Mouse (Mus musculus) limb, embryonic 14.5 days (tissue): ENCODE data around the gene Agr2. TPM values are rescaled to one million over a fixed set of nuclear protein-coding genes. Genes with fewer than 3 reads are reported as not detected.

Source experiments
- ATAC-seq: fragments of 200-750 bp; cut with Nextera tagmentation; 2 replicates; pipeline ENCODE4 v1.8.0; 2017; ENCODE audit warnings: low read depth, moderate number of reproducible peaks, moderate TSS enrichment; ENCODE audit not compliant: low FRiP score
- DNase-seq: peaks from one replicate; pipeline ENCODE4 v3.0.0-alpha.2; 2015; ENCODE audit warnings: low spot score
- H3K27ac ChIP-seq: fragments of 300-500 bp; sonication (generic); replicated peaks from 2 replicates; pipeline ENCODE4 v1.5.1; 2014; ENCODE audit warnings: low read depth, mild to moderate bottlenecking, low read length, moderate library complexity, mixed read lengths
- H3K27me3 ChIP-seq: fragments of 300-500 bp; sonication (generic); 2 replicates; pipeline ENCODE4 v1.6.1; 2014; ENCODE audit warnings: low read length, mixed read lengths; ENCODE audit not compliant: control insufficient read depth, insufficient read depth
- H3K36me3 ChIP-seq: fragments of 300-500 bp; sonication (generic); 2 replicates; pipeline ENCODE4 v1.6.1; 2014; ENCODE audit warnings: mild to moderate bottlenecking, low read length, moderate library complexity, mixed read lengths; ENCODE audit not compliant: control insufficient read depth, insufficient read depth
- H3K4me1 ChIP-seq: fragments of 300-500 bp; sonication (generic); 2 replicates; pipeline ENCODE4 v1.6.1; 2014; ENCODE audit warnings: antibody characterized with exemption, low read length, mixed read lengths; ENCODE audit not compliant: control insufficient read depth, insufficient read depth
- H3K4me2 ChIP-seq: fragments of 300-500 bp; sonication (generic); replicated peaks from 2 replicates; pipeline ENCODE4 v1.6.1; 2014; ENCODE audit warnings: low read depth, mild to moderate bottlenecking, low read length, moderate library complexity; ENCODE audit not compliant: severe bottlenecking
- H3K4me3 ChIP-seq: fragments of 300-500 bp; sonication (generic); replicated peaks from 2 replicates; pipeline ENCODE4 v1.5.1; 2014; ENCODE audit warnings: low read length
- H3K9ac ChIP-seq: fragments of 300-500 bp; sonication (generic); 2 replicates; pipeline ENCODE4 v1.6.1; 2014; ENCODE audit warnings: mild to moderate bottlenecking, low read depth, low read length, moderate library complexity; ENCODE audit not compliant: severe bottlenecking
- H3K9me3 ChIP-seq: fragments of 300-500 bp; sonication (generic); 2 replicates; pipeline ENCODE4 v1.6.1; 2016; ENCODE audit warnings: low read length; ENCODE audit not compliant: control insufficient read depth
- POLR2A ChIP-seq: fragments of 200-500 bp; IDR thresholded peaks from 2 replicates; pipeline ENCODE4 v1.8.0; 2012; ENCODE audit warnings: inconsistent platforms, mild to moderate bottlenecking, moderate library complexity, borderline replicate concordance; ENCODE audit not compliant: insufficient read depth, insufficient read length; ENCODE audit errors: extremely low read depth
- WGBS: fragments of 180-500 bp; shearing (Covaris S2); extraction: QIAGEN DNeasy Blood & Tissue Kit; methylation state at CpG from one replicate; pipeline ENCODE4 v1.1.7; 2014; 5-methylcytosine and 5-hydroxymethylcytosine counted together
- polyA plus RNA-seq, 2 experiments: library from polyadenylated mRNA; depleted of rRNA in 1 of 2; stranded (reverse) in 1 of 2; unstranded in 1 of 2; fragments of >200 nt; fragmentation: Nextera tagmentation in 1 of 2; extraction: Ambion mirVana in 1 of 2; gene quantifications; 2 replicates each; pipeline versions ENCODE4 v1.2.1 to v1.2.3; 2012 to 2014

Agr2 gene
- polyA plus RNA-seq, 2 experiments = 0.33 to 0.38 TPM

DNA sequence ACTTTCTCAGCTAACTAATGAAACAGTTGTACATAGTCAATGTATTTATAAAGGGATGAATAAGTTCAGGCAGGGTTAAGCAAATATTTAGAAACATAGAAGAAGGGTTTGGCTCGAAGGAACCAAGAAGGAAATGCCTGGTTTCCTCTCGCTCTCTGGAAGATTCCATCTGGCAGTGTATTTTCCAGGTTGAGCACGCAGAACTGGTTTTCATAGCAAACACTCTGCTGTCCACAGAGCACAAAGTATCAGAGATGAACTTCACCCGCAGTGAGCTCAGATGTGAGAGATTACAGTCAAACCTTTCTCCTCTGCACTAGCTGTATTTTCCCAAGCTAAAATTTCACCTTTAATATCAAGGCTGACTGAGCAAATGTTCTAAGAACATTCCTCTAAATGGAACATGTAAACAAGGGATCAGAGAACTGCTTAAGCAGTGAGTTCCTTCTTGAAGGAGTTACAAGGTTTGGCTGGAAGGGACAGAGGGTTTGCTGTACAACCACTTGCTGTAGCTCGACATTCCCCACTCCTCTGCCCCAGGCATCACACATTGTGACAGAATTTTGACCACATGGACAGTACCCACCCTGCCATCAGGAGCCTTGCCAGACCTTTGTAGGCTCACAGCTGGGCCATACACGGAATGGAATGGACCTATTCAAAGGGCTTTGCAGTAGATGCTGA is 15.8 kb downstream of the Agr2 start:
- Histone ChIP-seq H3K9me3 (no peaks in the 10 kb centered on the region), H3K4me2 (no peak overlapping the region), H3K4me3 (no peak overlapping the region), H3K36me3 (no peaks in the 10 kb centered on the region), H3K27ac (no peak overlapping the region), H3K27me3 (no peaks in the 10 kb centered on the region), H3K4me1 (no peaks in the 10 kb centered on the region), H3K9ac (no peak overlapping the region)
- ATAC-seq = no peak
- TF ChIP-seq POLR2A = no peak
- 63% methylated on average over 6 of the region's 6 CpGs for WGBS
- DNase-seq = no peak

GRCm38 (mm10) chr12:36013216-36013910 is 20.7 kb downstream of the Agr2 start:
- Histone ChIP-seq H3K9ac (no peak overlapping the region), H3K4me1 (no peaks in the 10 kb centered on the region), H3K27ac (no peak overlapping the region), H3K9me3 (no peaks in the 10 kb centered on the region), H3K4me3 (no peak overlapping the region), H3K36me3 (0 out of 2 replicates have a peak, but pooled peaks cover 3% of the 10 kb centered on the region), H3K4me2 (no peak overlapping the region), H3K27me3 (no peaks in the 10 kb centered on the region)
- 58% methylated on average over 7 of the region's 7 CpGs for WGBS
- TF ChIP-seq POLR2A = no peak
- ATAC-seq (no peak), DNase-seq (no peak)

DNA sequence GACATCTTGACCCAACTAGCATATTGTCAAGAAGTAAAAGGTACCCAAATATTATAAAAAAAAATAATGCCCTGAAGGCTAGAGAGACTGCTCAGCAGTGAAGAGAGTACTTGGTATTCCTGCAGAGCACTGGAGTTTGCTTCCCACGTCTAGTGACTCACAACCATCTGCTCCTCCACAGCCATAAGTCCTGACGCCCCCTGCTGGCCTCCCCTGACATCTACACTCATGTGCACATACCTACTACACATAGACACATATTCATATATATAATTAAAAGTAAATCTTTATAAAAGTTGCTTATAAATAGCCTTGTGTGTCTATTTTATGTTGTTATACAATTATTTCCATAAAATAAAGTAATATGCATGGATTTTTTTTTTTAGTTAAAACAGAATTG is 25.1 kb downstream of the Agr2 start:
- WGBS = 86% methylated on average over 2 of the region's 2 CpGs
- H3K4me1 ChIP-seq = no peaks in the 10 kb centered on the region
- H3K4me3 ChIP-seq = no peak overlapping the region
- no peak overlapping the region for H3K4me2 ChIP-seq
- no peak for TF ChIP-seq POLR2A
- 0 out of 2 replicates have a peak, but pooled peaks cover 3% of the 10 kb centered on the region for H3K36me3 ChIP-seq
- H3K27me3 ChIP-seq = no peaks in the 10 kb centered on the region
- DNase-seq (no peak), ATAC-seq (no peak)
- no peak overlapping the region for H3K9ac ChIP-seq
- no peak overlapping the region for H3K27ac ChIP-seq
- H3K9me3 ChIP-seq = no peaks in the 10 kb centered on the region

- no peaks in the 10 kb centered on the region for H3K4me1 ChIP-seq
- no peak overlapping the region for H3K27ac ChIP-seq
- H3K27me3 ChIP-seq = no peaks in the 10 kb centered on the region
- 89% methylated on average over 4 of the region's 4 CpGs for WGBS
- 0 out of 2 replicates have a peak, but pooled peaks cover 3% of the 10 kb centered on the region for H3K36me3 ChIP-seq
- no peak overlapping the region for H3K4me3 ChIP-seq
- H3K9me3 ChIP-seq = no peaks in the 10 kb centered on the region
- H3K9ac ChIP-seq = no peak overlapping the region
- no peak for TF ChIP-seq POLR2A
- no peak for ATAC-seq
- DNase-seq = no peak
- no peak overlapping the region for H3K4me2 ChIP-seq
Measured at GRCm38 (mm10) chr12:36019572-36019971, 26.9 kb downstream of the Agr2 start.

DNA sequence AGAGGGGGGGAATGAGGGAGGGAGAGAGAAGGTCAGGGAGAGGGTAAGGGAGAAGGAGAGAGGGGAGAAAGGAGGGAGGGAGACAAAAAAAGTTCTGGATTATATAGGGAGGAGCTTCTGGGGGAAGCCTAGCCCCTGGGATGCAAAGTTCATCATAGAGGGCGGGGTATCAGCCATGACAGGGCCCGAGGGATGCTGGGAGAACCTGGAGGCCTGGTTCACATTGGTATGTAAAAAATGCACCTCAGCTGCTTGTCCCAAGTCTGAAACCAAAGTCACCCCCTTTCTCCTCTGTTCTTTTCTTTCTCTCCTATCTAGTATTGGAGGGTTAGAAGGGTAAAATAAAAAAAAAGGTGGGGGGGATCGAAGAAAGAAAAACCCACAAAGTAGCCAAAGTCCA is 27.4 kb downstream of the Agr2 start:
- no peak for ATAC-seq
- Histone ChIP-seq H3K27ac (no peak overlapping the region), H3K4me2 (no peak overlapping the region), H3K27me3 (no peaks in the 10 kb centered on the region), H3K4me1 (no peaks in the 10 kb centered on the region), H3K4me3 (no peak overlapping the region), H3K9me3 (no peaks in the 10 kb centered on the region), H3K9ac (no peak overlapping the region), H3K36me3 (0 out of 2 replicates have a peak, but pooled peaks cover 3% of the 10 kb centered on the region)
- TF ChIP-seq POLR2A = no peak
- 89% methylated on average over 3 of the region's 3 CpGs for WGBS
- no peak for DNase-seq
